Mouse (Mus musculus): ENCODE measurements around the gene Swt1.
"Not testable (repeated sequence)": the region's sequence is repeated elsewhere in the genome, so short reads cannot be mapped to it uniquely, and the experiment has no call there.

The Swt1 gene

DNA sequence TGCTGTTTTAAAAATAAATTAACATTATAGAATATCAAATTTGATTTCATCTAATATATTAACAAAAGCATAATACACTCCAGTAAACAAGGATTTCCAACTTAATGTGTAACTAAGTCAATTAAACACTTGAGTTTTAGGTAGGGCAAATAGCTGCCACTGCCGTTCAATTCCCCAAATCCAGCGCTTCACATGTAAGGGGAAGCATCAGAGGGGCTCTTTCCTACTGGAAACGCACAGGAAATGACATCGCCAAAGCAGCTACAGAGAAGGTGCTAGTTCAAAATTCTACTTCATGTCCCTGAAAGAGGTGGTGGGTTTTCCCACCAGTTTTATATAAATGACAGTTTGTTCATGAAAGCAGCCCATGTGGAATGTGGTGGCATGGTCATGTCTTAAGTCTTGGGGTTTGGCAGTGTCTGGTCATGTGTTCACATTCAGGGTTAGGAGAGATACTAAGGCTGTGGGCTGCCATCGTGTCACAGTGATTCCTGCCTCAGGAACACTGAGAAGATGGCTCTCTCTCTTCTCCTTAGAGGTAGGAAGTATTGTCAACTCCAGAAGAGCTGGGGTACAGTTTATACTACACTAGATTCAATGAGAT lies 60.4 kb downstream of the Swt1 start:
- no peak for DNase-seq (ENCODE audit: low read depth, low spot score)

DNA sequence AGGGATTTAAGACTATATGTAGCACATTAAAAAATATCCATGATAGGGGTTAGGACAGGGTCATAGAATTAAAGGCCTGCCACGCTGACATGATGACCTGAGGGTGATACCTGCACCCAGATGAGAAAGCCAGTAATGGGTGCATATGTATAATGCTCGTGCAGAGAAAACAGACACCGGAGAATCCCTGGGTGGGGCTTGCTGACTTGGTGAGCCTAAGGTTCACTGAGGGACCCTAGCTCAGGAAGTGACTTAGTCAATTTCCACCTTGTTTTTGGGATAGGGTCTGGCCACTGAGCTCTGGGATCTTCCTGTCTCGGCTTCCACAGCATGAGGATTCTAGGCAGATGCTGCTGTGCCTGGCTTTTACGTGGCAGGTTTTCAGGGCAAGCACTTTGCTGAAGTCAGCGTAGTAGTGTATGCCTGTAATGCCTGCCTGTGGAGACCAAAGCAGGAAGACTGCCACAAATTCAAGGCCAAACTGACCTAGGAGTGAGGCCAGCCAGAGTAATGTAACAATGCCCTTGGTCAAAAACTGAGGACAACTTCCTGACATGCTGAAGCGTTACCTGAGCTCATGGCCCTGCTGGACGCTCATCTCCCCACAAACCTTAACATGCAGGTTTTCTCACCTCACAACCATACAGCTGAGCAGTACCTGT lies 61.2 kb downstream of the Swt1 start:
- no peak for DNase-seq (ENCODE audit: low read depth, low spot score)

DNA sequence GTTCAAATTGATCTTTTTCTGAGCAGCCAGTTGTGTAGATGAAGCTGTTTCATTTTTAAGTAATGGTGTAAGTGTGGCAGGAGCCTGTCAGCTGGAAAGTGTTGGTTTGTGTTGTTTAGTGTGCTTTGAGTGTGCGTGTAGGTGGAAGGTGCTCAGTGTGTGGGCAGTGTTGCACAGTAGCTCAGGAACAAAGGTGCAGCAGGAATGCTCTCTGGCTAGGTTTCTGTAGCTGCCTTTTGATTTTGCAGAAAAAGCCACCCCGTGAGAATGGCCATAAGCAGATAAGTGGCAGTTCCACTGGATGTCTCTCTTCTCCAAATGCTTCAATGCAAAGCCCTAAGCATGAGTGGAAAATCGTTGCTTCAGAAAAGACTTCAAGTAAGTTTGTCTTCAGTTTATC lies 68.9 kb downstream of the Swt1 start:
- no peak for DNase-seq (ENCODE audit: low read depth, low spot score)

DNA sequence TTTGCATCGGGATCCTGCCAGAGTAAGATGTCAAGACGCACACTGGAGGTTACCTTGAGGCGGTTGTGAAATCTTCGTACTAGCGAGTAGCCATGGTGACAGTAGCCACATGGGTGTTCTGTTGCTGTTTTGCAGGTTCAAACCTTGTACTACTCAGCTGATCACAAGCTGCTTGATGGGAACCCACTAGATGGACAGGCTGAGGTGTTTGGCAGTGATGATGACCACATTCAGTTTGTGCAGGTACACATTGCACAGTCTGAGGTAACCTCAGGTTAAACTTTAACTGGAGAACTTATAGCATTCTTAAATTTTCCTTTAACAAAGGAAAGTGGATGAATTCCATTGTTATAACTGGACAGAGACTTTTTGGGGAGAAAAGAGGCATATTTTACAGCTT lies 72.3 kb downstream of the Swt1 start:
- no peak for DNase-seq (ENCODE audit: low read depth, low spot score)

DNA sequence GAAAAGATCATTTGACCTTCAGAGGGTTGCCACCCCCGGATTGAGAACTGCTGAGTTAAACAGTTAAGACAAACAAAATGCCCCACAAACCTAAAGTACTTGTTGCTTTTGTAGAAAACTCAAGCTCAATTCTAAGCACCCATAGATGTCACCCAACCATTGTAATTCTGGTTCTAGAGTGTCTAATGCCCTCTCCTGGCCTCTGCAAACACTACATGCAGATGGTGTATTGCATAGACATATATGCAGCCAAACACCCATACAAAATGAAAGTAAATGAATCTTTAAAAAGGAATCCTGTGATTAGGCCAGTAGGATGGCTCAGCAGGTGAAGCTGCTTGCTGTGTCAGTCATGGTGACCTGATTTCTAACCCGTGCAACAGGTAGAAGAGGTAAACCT lies 75.3 kb downstream of the Swt1 start:
- DNase-seq (ENCODE audit: low read depth, low spot score): peak; percentile 63

DNA sequence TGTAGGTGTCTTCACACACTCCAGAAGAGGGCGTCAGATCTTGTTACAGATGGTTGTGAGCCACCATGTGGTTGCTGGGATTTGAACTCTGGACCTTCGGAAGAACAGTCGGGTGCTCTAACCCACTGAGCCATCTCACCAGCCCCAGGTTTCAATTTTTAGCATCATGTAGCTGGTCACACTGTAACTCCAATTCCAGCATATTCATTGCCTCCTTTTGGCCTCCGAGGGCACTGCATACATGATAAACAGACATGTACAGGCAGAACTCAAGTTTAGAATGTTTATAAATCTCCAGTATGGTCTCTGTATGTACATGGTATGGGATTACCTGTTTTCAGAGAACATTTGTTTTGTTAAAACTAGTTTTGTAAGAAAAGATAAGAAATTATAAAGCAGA lies 80.0 kb downstream of the Swt1 start:
- DNase-seq (ENCODE audit: low read depth, low spot score): not testable (repeated sequence)

DNA sequence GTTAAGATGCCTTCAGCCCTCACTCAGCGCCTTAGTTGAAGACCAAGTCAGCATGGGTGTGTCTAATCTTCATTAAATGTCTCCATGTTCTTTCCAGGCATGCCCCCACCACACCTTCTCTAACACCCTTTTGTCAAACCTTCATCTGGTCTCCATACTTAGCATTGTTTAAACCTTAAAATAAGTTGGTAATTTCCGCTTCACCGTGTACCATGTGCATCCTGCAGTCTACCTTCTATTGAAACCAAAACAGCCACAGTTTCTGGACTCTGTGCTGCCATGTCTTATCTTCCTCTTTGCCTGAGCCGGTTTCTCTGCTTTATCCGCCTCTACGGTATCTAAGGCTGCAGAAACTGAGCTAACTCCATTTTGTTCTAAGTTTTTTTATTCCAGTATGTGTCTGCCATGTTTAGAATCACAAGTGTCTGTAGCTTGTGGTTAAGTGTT lies 81.6 kb downstream of the Swt1 start:
- DNase-seq (ENCODE audit: low read depth, low spot score): no peak

DNA sequence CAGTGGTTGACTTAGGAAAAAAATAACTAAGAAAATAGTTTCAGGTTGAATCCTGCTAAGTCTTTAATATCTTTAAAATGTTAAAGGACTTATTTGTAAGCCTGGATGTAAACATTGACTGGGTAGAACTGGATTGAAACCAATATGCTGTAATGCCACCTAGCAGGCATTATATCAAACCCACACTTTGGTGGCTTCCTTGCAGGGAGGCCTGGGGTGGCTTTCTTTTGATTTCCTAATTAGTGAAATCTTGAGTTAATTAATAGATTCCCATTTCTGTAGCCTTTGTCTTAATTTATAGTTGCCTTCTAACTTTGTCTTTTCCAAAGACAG lies 82.4 kb downstream of the Swt1 start:
- no peak for DNase-seq (ENCODE audit: low read depth, low spot score)

DNA sequence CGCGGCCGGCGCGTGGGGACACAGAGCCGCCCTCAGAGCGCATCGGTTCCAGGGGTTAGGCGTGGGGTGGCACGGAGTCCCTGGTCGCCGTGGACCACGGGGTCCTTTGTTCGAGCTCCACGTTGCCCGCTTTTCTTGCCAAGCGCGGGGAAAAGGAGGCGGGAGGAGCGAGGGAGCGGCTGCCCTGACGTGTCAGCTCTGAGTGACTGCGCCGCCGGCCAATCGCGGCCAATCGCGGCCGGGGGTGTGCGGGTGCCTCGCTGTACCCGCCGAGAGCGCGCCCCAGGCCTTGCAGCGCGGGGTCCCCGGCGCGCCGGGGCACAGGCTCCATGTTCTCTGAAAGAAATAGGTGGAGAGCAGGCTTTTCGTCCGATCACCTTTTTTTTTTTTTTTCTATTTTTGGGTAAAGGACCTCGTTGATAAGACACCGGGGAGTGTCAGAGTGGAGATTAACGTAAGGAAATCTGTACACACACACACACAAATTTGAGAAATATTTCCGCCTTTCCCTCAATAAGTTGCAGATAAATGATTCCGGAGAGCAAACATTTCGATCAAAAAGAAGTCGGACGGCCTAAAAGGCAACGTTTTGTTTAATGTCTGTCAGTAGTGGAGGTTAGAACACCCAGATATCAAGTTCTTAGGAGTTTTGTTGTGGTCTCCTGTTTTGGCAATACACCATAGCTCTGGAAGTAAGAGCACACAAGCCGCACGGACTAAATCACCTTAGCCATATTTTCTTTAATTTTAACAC lies 83.0 kb downstream of the Swt1 start:
- DNase-seq (ENCODE audit: low read depth, low spot score): peak; percentile 92

DNA sequence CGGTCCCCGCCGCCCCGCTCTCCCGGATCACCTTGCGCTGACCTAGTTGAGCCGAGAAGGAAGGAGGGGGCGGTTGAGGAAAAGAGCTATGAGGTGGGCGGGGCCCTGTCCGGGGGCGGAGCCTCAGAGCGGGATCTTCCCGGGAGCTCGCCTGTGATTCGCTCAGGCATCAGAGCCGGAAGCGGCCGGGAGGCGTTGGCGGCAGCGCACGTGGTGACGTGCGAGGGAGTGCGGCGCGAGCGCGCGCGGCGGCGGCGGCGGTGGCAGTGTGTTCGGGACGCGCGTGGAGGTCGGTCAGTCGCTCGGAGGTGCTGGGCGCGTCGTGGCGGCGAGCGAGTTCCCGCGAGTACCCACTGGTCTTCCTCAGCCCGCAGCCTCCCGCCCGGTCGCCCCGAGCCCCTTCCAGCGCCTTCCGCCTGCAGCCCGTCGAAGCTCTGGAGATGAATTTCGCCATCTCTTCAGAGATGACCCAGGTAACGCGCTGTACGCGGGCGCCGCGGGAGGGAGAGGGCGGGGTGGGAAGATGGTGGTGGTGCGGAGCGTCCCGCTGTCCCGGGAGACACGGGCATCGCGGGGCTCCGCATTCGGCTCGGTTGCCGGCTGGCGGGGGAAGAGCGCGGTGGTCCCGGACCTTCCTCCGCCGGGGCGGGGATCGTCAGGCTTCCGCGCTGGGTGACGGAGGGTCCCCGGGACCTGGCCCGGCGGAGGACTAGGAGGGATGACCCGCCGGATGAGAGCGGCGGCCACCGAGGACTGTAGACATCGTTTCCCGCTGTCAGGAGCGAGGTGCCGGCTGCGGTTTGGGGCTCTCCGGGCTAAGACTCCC lies 83.8 kb downstream of the Swt1 start, which contains the start of gene Ivns1abp:
Gene Ivns1abp, plus strand, starts transcription at position 195 of the 826 bp plus-strand sequence.
- DNase-seq (ENCODE audit: low read depth, low spot score): peak; percentile 98

DNA sequence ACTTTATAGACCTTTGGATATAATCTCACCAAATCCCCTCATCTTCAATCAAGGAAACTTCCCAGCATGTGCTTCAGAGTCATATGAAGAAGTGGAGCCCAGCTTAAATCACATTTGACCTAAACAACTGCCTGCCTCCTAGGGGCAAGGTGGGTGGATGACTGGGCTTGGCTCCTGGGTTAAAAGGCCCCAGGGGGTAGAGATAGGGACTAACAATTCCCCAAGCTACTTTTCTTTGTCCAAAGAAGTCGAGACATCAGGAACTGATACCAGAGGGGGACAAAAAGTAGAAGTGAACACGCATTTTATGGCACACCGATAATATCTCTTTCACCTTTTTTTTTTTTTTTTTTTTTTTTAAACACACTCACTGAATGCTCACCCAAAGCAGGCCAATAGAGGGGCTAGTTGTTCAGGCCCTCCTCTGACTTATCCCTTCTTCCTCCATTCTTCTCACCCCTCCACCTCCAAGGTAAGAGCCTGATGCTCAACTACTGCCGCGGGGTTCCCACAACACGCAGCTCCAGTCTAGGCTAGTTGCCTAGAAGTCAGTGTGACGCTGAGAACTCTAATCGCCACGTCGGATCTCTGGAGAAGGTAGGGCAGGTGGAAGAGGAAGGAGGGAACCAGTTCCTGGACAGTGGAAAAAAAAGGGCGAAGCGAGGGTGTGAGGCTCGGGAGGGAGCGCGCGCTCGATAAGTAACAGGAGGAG lies 84.5 kb downstream of the Swt1 start:
- DNase-seq (ENCODE audit: low read depth, low spot score): peak; percentile 61

DNA sequence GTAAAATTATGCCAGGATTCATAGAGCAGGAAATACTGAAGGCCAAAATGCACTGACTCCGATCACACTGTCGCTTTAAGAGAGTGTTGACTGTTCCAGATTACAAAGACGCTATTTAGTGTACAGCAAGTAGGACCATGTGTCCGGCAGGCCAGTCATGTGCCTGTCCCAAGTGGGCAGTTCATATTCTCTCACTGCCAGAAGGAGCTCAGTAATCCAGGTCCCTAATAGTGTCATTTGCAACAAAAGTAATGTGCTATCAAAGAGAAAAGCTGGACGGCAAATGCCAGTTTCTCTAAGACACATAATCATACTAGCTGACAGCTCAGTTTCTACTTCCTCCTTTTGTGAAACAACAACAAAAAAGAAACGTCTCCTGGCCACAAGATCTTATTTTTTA lies 85.3 kb downstream of the Swt1 start:
- no peak for DNase-seq (ENCODE audit: low read depth, low spot score)

DNA sequence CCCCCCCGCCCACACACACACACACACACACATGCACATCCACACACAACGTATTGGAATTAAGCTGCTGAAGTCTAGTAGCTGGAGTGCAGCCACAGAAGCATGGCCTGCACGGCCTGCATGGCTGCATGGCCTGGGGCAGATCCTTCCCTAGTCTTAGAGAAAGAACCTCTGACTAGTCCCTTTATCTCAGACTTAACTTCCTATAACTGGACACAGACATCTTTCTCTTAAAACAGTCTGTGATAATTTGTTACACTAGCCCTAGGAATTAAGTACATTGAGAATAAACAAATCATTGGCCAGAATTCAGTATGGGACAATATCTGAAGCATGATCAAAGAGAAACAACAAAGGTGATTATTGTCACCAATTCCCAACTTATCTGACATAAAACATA lies 85.9 kb downstream of the Swt1 start:
- no peak for DNase-seq (ENCODE audit: low read depth, low spot score)

DNA sequence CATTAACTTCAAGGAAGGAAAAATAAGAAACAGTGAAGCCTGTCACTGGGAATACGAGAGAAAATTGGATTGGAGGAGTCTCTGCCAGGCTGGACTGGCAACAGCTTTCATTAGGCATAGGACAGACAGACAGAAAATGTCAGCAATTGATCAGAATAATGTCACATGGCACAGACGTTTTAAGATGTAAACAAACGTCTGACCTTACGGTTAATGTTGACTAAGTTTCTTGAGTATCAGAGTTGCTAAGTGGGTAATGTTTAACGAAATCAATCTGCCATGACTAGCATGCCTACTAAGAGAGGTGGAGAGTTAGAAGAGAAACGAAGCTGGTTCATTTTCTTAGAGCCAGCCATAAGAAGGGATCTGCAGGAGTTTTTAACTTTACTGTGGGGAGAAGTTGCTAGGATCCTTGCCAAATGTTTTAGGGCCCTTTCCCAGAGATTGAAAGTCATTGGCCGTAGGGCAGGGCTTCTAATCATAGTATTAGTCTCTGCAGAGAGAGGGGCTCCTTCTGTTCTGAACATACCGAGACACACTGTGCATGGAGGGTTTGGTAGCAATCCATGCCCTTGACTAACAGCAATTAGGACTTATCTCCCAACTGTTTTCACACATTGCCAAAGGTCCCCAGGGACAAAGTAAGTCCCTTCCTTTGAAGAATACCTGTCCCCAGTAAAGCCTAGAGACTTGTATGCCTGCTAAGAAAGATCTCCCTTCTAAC lies 86.8 kb downstream of the Swt1 start:
- DNase-seq (ENCODE audit: low read depth, low spot score): no peak

DNA sequence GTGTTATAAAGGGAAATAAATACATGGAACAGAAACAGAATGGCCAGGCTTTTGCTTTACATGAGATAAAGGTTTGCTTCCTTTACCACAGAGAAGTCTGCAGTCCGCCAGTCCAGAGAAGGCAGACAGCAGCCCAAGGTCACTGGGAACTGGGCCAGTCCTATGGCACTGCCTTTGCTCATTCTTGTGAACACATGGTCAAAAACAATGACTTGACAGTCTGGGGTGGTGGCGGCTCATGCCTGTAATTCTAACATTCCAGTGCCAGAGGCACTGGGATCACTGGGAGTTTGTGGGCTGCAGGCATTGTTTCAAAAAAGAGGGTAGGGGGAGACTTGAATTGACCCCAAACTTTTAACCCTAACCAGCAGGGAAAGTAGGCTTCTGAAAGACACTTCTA lies 89.3 kb downstream of the Swt1 start:
- DNase-seq (ENCODE audit: low read depth, low spot score): no peak

DNA sequence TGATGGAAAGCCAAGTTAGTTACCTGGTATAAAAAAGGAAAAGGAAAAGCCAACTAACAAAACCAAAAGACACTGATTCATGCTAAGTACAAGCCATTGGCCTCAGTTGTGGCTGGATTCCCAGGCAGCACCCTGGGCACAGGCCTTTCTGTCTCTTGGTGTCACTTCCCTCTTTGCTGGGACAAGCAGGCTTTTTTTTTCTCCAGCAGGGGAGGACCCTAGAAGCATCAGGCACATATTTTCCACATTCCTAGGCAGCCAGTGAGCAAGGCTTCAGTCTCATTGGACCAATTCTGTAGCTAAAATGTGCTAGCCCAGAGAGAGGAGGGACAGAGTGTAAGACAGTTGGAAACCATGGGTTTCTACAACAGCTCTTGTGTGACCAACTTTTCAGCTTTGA lies 90.0 kb downstream of the Swt1 start:
- DNase-seq (ENCODE audit: low read depth, low spot score): no peak

DNA sequence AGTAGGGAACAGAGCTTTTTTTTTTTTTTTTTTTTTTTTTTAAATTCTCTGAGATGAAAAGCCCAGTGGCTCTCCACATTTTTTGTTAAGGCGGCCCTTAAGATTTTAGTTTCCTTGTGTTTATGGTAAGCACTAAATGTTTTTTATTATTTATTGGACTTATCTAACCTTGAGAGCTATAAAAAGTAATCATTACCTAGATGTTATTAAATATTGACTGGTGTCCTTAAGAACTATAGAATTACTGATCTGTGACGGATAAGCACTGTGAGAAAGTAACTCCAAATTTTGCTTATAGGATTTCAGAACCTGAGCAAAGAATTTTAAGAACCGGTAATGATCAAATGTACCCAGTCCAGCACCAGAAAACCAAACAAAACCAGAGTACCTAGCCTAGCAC lies 95.4 kb downstream of the Swt1 start:
- DNase-seq (ENCODE audit: low read depth, low spot score): no peak

DNA sequence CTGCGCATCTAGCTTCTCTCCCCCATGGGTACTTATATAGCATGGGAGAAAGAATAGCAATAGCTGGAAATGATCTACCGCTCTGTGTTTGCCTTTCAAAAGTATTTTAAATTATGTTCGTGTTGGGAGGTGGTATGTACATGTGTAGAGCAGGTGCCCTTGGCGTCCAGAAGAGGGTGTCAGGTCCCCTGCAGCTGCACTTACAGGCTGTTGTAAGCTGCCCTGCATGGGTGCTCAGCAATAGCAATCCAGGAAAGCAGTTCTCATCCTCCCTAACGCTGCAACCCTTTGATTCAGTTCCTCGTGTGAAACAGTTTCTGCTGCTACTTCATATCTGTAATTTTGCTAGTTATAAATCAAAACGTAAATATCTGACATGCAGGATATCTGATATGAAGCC lies 98.7 kb downstream of the Swt1 start:
- no peak for DNase-seq (ENCODE audit: low read depth, low spot score)

DNA sequence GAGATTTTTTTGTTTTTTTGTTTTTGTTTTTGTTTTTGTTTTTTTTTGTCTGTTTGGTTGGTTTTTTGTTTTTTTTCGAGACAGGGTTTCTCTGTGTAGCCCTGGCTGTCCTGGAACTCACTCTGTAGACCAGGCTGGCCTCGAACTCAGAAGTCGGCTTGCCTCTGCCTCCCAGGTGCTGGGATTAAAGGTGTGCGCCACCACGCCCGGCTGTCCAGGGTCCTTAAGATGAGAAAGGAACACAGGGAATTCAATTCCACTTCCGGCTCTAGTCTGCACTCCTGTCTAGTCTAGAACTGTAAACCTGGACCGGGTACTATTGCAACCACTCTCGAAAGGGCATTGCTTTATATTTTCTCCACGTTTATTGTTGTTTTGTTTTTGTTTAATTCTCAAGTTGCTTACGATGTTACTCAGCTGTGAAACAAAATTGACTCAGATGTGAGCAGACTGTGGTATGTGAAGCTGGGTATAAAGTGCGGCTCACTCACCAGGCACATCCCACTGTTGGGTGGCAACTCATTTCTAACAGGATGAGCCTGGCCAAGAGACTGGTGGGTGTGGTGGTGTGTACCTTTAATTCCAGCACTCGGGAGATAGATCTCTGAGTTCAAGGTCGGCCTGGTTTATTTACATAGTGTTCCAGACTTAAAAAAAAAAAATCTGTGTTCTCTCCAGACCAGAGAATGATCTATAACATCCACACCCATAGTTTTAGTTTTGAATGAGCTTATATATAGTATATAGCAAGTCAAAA lies 99.7 kb downstream of the Swt1 start:
- peak; percentile 72 for DNase-seq (ENCODE audit: low read depth, low spot score)

DNA sequence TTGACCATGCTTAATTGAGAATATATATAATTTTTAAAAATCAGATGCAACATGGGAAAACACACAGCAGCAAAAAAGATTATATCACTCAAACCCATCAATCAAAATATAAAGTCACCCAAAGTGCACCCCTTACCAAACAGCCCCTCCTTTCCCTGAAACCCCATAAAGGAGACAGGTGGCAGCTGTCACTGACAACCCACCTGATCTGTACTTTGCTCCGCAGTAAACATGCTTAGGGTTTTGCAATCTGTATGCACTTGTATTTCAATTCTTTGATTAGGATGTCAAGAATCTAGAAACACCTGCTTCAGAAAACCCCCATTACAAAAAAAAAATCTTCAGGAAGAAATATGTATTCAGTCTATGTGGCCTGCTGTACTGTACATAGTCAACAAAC lies 102.9 kb downstream of the Swt1 start:
- no peak for DNase-seq (ENCODE audit: low read depth, low spot score)
